Mouse (Mus musculus) MEL (cell line): ENCODE results near the gene Lyg2.

Experiments used
- CTCF ChIP-seq, 3 experiments: IDR thresholded peaks in 2 of 3; conservative IDR thresholded peaks in 1 of 3; 2 replicates each; pipeline ENCODE4 v1.5.1; 2011 to 2012; ENCODE audit warnings: low read length in 3 of 3, low read depth in 2 of 3, mild to moderate bottlenecking in 2 of 3, improper control_type of control experiment in 1 of 3, inconsistent platforms in 1 of 3, mixed read lengths in 1 of 3, moderate library complexity in 1 of 3; ENCODE audit not compliant: control insufficient read depth in 1 of 3, insufficient read depth in 1 of 3, poor library complexity in 1 of 3, severe bottlenecking in 1 of 3
- KAT2A ChIP-seq: conservative IDR thresholded peaks from 2 replicates; pipeline ENCODE4 v1.6.1; 2012; ENCODE audit warnings: low read depth, low read length, improper control_type of control experiment, inconsistent platforms
- POLR2A ChIP-seq, 2 experiments: IDR thresholded peaks; 2 replicates each; pipeline ENCODE4 v1.6.1; 2011 to 2012; ENCODE audit warnings: low read length in 2 of 2, mild to moderate bottlenecking in 2 of 2, control low read depth in 1 of 2, improper control_type of control experiment in 1 of 2, low read depth in 1 of 2, moderate library complexity in 1 of 2; ENCODE audit not compliant: control insufficient read depth in 1 of 2, insufficient read depth in 1 of 2, poor library complexity in 1 of 2

DNA sequence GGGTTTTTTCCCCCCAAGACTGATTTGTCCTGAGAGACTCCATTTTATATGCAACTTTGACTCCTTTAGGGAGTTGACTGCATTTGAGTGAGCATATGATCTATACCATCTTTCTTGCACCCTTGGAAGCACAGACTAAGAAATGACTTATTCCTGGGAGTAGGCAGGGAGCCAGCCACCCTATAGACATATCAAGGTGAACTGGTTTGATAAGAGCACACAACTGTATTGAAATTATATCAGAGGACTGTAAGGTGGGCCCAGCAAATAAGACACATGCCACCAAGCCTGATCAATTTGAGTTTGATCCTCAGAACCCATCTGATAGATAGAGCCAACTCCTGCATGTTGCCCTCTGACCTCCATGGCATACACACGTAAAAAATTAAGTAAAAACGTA, 46.9 kb downstream of the Lyg2 start:
- TF ChIP-seq CTCF (IDR thresholded peaks at IDR 0.05 in 2 of 3, conservative IDR thresholded peaks at IDR 0.05 in 1 of 3; ENCODE audit: control insufficient read depth in 1 of 3, insufficient read depth in 1 of 3, low read depth in 2 of 3, low read length in 3 of 3, poor library complexity in 1 of 3, severe bottlenecking in 1 of 3) (no peak), KAT2A (no peak), POLR2A (IDR thresholded peaks at IDR 0.05; ENCODE audit: control insufficient read depth in 1 of 2, insufficient read depth in 1 of 2, low read depth in 1 of 2, low read length in 2 of 2, poor library complexity in 1 of 2) (no peak)
